Mouse (Mus musculus): ENCODE results near the gene Mob3b.

Gene Mob3b

DNA sequence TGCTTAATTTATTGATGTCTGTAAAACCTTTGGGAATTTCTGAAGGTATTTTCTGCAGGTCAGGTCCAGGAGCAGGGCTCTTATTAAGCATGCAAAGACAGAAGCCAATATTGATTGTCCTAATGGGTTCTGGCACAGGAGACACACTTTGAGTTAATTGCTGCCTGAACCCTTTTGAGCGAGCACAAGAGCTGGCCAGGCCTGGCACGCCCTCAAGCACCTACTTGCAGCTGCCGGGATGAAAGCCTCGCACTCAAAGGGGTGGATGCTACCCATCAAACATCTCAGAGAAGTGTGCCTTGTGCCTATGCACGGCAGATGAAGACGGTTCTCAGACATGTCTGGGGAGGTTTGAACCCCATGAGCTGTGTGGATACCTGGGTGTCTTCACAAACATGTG lies 151.2 kb downstream of the Mob3b start:
- DNase-seq (ENCODE audit: extremely low read depth, low read depth), result no peak

DNA sequence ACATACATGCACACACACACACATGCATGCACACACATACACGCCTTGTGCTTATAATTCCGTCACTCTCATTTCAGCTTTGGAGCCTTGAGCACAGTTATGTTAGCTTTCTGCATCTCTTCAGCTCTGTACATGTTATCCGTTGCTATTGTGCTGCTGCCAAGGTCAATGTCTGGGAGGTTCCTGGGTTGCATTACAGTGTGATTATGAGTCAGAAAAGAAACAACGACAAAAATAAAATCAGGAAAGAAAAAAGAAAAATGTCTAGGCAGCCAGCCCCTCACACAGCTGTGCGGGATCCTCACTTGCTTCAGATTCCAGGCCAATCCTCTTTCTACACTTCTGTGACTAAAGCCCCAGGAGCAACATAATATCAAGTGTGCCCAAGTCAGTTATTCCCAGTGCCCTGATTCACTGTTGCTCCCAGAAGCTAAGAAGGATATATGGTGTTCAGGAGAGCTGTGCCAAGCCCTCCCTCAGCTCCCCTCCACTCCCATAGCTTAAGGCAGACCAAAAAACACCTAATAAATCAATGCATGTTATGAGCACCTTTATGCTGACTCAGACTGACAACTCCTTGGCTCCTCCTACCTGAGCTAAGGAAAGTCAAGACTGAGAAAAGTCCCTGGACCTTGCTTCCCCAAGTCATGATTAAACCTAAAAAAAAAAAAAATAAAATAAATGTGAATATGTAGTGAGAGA lies 152.1 kb downstream of the Mob3b start:
- DNase-seq (ENCODE audit: extremely low read depth, low read depth), result no peak

DNA sequence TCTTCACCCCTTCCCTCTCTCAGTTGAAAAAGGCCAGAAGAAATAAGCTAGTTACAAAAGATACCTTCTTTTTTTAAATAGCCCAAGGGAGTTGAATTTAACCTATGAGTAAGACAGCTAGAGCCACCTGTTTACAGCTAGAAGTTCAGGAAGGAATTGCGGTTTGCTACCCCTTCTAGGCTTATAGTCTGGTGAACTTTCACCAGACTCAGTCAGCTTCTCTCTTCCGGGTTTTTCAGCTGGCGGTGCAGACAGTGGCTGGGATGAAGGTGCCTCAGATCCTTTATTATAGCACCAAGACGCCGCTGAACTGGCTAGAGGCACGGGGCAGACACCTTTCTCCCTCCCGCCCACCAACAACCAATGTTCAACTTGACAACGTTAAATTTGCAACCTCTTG lies 152.8 kb downstream of the Mob3b start:
- DNase-seq (ENCODE audit: extremely low read depth, low read depth), result no peak

GRCm38 (mm10) chr4:35003550-35004326 lies 153.5 kb downstream of the Mob3b start:
- DNase-seq (ENCODE audit: extremely low read depth, low read depth), result no peak

DNA sequence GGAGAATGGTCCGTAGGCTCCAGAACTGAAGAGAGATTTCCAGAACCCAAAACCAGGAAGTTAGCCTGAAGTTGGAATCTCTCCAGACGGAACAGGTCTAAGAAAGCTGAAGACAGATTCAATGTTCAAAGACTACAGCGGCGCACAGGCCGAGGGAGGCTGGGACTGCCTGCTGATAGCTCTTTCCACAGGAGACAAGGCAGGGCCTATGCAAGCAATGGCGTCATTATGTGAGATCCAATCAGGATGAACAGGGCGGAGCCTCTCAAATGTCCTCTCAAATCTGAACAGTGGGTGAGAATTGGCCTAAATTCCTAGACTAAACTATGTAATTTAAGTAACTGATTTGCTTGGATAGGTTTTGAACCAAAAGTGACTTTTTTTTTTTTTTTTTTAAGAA lies 160.7 kb downstream of the Mob3b start:
- DNase-seq (ENCODE audit: extremely low read depth, low read depth), result no peak

DNA sequence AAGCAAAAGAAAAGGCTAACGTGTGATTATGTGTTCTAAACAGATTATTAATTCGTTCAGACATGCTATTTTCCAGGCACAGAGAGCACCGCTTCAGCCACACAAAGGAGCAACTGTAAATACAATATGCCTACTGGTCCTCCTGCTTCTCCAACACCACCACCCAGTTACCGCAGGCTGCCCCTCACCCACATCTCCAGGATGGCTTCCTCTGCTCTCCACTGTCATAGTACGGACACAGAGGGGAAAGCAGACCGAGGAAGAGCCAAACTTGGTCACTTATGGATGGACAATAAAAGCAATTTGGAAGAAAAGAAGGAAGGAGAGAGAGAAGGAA lies 163.7 kb downstream of the Mob3b start:
- DNase-seq (ENCODE audit: extremely low read depth, low read depth), result no peak

DNA sequence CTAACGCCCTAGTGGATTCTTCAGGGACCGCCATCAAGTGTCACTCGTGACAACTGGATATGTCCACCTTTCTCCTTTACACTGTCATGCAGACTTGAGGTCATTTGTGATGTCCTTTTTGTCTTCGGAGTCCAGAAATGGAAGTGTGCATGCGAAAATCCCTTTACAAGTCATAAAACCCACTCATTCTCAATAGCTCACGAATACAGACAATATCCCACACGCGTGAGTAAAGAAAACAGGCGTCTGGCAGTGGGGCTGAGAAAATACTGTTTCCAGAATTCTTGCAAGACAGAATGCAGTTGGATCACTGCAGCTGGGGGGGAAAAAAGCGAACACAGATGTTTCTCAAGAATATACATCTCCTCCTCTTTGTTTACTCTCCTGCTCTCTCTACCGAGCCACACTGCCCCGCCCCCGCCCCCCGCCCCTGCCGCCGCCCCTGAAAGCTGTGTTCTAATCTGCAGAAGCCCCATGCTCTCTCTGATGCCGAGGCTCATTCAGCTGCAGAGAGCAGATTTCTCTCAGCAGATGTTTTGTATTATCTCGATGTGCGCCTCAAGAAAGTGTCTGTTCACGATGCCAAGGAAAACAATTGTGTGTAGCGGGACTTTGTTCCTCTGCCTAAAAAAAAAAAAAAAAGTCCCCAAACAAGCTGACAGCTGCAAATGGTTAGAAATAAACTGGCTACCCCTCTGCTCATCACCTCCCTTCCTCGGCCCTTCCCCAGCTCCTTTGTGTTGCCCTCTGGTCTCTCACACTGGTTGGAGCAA lies 164.2 kb downstream of the Mob3b start:
- DNase-seq (ENCODE audit: extremely low read depth, low read depth), result no peak

GRCm38 (mm10) chr4:34991891-34992865 lies 165.1 kb downstream of the Mob3b start:
- no peak for DNase-seq (ENCODE audit: extremely low read depth, low read depth)

- no peak for DNase-seq (ENCODE audit: extremely low read depth, low read depth)
Measured at GRCm38 (mm10) chr4:34991116-34991515, 166.2 kb downstream of the Mob3b start.

DNA sequence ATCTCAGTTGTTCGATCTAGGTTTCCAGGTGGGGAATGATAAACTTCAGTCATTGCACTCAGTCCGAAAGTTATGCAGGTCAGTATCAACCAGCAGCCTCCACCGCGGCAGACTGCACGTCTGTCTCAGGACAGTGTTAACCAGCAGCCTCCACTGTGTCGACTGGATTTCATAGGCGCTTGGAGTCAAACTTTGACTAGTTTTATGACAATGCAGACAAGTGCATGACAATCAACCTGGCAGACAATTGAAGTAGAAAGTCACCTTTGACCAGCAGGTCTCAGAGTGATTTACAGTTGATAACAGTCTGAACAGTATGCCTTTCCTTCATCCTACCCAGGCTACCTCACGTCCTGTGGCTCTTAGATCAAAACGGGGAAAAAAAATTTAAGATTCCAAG lies 166.6 kb downstream of the Mob3b start:
- no peak for DNase-seq (ENCODE audit: extremely low read depth, low read depth)

DNA sequence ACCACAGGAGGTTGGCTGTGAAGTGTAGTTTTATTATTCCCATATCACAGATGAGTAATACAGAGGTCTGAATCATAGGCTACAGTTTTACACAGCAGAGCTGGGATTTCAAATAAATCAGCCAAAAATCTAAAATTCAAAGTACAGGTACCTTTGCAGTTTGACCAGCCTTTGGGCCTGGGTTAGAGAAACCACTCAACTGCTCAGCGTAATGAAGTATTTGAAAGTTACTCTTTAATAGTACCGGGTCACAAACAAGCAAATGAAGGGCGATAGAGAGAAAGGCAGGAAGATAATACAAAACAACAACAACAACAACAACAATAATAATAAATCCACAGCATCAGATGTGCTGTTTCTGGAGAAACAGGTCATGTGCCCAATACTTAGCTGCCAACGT lies 169.7 kb downstream of the Mob3b start:
- no peak for DNase-seq (ENCODE audit: extremely low read depth, low read depth)

DNA sequence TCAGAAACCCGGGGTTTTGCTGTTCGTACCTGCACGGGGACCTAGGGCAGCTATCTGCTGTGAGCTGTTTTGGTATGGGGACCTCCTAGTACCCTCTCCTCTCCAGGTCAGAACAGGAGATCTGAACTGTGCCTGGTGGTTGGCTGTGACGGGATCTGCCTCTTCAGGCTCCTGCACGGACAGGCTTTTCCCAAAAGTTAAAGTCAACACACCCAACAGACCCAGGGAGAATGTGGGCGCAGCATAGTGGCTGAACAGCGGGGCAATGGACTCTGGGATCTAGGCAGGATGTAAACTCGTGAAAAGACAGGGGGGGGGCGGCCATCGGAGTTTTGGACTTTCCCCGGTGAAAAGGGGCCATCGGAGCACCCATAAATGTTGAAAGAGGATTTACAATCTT lies 170.2 kb downstream of the Mob3b start:
- no peak for DNase-seq (ENCODE audit: extremely low read depth, low read depth)

DNA sequence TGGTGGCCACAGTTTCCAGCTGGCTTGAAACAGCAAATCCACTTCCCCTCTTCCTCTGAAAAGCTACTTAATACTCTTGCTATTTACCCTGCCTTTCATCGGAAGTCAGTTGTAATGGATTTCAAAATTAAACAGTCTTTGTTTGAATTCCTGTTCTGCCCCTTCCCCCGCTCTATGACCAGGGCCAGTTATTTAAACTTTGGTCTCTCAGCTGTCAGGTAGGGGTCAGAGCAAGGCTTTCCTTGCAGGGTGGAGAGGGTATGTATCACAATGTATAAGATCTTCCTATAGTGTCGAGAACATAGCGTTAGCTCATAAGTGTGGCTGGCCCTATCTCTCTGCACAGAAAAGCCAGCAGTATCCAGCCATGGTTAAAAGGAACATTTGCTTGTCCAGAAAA lies 170.6 kb downstream of the Mob3b start:
- DNase-seq (ENCODE audit: extremely low read depth, low read depth), result no peak

DNA sequence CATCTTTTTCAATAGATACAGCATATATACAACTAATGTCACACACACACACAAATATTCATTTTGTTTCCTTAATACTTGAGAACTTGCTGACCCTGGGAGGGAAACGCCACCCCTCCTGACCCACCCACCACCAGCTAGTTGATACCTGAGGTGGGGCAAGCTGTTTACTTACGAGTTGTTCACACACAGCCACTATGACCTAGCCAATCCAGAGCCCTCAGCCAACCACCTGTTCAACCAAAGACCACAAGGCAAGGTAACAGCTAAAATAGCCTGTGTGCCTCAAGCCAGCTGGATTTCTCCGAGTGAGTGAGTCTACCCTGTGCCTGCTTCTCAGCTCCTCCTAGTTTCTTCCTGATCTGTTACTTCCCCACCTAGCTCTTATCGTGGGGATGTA lies 172.9 kb downstream of the Mob3b start:
- DNase-seq (ENCODE audit: extremely low read depth, low read depth), result no peak

- no peak for DNase-seq (ENCODE audit: extremely low read depth, low read depth)
Measured at GRCm38 (mm10) chr4:34983511-34983910, 173.8 kb downstream of the Mob3b start.

DNA sequence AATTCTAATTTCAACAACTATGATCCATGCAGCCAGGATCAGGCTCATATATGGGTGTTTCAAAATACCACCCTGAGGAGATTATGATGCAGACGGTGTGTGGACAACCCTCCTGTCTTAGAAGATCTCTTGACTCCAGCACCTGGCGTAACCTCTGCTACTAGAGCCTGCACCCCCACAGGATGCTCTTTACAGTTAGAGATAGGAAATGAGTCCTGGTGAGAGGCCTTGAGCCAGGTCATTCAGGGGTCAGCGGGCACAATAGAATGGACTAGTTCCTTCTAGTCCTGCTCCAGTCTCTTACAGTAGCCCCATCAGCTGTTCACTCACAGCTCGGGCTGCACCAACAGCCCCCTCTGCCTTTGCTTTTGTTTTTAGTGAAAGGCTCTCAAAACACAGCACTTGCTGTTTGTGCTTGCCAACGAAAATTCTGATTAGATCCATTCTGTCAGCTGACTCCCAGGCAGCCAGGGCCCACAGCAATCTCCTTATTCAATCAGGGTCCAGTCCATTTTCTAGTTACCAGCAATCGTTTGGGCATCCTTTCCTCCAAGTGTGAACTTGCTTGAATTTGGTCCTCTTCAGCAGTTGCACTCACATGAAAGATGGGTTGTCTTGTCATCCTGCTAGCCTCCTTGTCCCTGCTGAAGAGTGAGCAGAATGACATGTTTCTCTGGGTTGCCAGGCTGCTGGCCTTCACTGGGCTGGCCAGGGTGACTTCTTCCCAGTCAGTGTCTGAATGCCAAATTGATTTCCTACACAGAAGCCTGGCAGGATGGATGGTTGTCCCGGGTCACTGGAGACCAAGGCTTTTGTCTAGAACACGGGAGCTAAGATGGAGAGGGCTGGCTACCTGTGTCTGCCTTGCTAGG lies 175.7 kb downstream of the Mob3b start:
- no peak for DNase-seq (ENCODE audit: extremely low read depth, low read depth)

- no peak for DNase-seq (ENCODE audit: extremely low read depth, low read depth)
Measured at GRCm38 (mm10) chr4:34980461-34981039, 176.7 kb downstream of the Mob3b start.

GRCm38 (mm10) chr4:34976916-34977702 lies 180.2 kb downstream of the Mob3b start:
- DNase-seq (ENCODE audit: extremely low read depth, low read depth), result no peak

DNA sequence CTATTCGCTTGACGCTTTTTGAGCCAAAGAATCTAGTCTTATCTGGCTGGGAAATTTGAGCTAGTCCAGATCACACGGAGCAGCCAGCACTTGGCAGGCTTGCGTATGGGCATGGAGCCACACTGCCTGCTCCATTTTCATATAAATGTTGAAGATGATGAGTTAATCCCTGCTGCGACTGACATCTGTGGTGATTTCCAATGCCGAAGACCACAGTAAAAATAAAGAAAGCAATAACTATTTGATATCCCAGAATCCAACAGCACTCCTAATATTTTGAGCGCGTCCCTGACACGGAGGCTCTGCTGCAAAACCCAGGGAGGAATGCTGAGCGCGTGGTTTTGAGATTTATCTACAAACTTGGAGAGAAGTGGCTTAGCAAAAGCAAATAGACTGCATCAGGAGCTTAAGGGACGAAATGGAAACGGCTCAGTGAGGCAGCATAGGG lies 180.9 kb downstream of the Mob3b start:
- DNase-seq (ENCODE audit: extremely low read depth, low read depth), result no peak

All from MEL-GATA-1-ER (cell line).